Mouse (Mus musculus) fat pad, adult 2 months (tissue): ENCODE results near the gene Rhou.

Experiments used
- DNase-seq: peaks from one replicate; pipeline ENCODE4 v3.0.0-alpha.2; 2011; ENCODE audit warnings: low read depth, low spot score; ENCODE audit errors: extremely low read depth

The Rhou gene

DNA sequence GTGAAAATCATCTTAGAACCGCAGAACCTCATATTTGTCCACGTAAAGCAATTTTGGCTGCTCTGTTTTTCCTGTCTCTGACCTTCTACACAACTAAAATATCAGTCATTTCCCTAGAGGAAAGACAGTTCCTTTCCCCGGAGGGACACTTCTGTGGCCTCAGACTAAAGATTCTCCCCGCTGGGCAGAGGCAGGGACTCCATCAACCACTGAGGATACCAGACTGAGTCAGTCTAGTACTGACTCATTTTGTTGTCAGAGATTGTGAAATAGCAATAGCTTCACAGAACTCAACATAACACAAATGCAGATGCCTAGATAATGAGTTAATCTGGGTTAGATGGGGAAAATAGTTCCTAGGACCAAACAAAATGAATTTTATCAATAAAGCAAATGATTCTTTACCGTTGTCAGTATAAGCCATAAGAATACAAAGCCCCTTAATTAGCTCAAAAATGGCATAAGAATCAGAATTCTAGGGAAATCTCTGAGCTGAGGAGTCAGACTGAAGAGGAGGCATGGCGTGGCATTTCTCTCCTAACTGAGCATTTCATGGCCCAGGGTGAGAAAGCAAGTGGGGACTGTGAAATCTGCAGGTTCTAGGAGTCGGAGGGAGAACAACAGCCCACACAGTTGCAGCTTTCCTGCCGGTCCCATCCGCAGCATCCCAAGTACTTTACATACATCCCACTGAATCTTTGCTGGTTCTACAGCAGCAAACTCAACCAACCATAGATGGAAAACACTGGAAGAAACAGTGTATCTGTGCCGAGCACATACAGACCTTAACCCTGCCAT lies 38.6 kb downstream of the Rhou start:
- no peak for DNase-seq

DNA sequence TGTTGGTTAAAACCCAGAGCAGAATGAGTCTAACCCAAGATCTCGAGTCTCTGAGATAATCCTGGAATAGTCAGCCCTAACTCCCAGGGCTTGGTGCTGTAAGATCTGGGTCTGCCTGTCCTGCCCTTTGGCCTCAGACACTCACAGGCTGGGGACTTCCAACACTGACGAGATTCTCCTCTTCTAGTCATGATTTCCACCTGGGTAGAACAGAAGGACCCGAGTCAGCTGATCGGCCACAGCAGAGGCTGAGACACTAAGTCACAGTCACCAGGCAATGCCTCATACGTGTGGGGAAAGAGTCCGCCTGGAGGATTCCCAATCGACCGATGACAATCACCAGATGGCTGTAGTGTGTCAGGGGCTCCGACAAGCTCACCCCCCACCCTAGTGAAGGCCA lies 42.4 kb downstream of the Rhou start:
- no peak for DNase-seq

DNA sequence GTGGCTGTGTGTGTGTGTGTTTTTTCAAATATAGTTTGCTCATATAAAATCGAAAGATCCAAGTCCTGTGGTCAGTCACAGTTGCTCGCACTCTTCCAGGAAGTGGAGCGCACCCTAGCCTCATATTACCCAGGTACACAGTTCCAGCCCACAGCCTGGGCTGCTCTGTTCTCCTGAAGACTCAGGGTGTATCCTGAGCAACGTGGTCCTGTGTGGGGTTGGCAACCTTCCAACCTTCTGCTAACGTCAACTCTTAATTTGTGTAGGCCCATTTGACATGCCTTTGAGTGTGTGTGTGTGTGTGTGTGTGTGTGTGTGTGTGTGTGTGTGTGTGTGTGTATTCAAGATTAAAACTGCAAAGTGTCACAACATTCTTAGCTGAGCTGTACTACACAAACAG lies 43.6 kb downstream of the Rhou start:
- DNase-seq: no peak

DNA sequence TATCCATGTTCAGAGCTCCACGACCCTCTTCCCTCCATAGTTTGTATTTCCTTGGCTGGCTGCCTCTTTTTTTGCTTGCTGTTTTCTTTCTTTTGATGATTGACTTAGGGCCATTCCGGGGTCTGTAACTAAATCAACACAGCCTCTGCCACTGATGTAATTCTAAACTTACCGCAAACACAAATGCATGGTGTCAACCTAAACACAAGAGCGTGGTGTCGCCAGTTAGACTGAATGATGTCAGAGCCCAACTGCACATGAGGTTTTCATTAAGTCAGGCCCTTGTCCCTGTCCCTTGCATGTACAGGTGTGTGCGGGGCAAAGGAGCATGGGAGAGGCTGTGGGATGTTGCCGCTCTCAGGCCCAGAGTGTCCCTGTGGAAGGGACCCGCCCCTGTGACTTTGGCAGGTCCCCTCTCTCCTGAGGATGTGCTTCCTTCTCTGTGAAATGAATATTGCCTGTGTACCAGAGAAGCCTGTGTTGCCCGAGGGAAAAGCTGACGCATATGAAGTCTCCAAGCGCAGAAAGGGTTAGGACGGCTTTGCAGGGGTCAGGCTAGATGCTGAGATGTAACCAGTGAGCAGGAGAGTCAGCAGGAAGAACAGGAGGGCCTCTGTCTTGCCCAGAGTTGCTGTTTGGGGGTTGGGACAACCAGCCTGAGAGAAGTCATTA lies 46.8 kb downstream of the Rhou start:
- no peak for DNase-seq

DNA sequence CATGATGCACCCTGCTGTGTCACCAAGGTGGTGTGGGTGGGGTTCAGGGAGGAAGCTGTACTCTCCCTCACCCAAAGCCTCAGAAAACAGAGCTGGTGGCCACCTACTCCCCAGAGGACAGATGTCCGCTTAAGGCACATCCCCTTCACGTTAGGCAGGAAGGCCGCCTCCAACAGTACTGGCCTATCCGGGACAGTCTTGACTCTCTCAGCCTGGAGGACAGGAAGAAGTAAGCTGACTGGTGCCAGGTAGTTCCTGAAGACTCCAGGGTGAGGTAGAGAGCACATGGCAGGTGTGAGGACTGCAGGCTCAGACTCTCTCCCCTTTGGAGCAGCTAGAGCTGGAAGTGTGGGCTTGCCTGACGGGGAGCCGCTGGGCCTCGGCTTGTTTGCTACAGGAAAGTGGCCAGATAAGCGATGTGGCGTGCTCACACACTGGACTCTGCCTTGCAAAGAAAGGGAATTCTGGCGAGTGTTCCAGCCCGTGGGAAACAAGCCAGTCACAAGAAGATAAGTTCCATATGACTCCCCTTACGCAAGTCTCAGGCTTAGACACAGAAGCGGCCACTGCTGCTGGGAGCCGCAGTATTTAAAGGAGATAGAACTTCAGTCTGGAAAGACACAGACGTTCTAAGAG lies 48.3 kb downstream of the Rhou start:
- no peak for DNase-seq

DNA sequence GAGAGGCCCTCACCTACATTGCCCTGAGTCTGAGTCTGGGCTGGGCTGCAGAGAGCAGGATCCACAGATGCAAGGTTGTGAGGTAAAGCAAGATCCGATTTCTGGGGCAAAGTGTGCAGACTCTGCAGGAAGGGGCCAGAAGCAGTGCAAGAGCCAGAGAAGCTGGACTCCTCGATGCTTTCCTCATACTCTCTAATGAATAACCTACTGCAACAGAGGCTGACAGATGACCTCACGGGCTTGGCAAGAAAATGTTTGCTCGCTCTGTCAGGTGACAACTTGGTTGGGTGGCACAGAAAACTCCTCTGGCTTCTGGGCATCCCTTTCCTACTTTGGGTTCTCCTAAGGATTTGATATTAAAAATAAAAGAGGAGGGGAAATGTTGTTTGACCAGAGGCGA lies 51.6 kb downstream of the Rhou start:
- DNase-seq: no peak

DNA sequence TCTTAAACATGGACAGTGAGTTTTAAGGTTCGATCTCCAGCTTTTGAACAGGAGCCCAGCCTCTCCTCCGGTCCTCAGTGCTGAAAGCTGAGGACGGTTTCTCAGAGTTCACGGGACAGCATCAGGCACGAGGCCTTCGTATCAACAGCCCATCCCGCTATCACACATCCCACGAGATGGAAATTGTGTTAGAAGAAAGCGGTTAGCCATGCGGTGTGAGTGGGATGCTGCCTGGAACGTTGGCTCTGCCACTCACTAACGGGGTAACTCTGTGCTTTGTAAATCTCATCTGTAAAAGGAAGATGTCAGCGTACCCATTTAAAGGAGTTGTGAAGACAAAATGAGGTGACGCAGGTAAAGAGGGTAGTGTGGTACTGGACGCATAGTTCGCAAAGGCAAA lies 53.4 kb downstream of the Rhou start:
- no peak for DNase-seq

DNA sequence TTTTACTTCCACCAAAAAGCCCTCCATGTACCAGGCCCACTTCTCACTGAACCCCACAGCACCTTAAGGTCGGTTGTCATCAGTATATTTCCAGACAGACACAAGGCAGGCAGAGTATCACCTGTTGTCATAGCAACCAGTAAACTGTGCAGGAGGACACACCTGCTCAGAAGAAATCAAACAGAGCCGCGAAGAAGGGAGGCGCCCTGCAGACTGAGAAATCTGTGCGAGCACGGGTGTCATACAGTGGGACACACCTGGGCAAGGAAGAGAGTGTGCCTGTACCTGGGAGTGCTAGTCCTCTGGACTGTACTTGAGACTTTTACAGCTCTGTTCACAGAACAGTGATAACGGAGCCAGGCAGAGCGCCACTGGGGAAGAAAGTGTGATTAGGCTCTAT lies 55.0 kb downstream of the Rhou start:
- no peak for DNase-seq

DNA sequence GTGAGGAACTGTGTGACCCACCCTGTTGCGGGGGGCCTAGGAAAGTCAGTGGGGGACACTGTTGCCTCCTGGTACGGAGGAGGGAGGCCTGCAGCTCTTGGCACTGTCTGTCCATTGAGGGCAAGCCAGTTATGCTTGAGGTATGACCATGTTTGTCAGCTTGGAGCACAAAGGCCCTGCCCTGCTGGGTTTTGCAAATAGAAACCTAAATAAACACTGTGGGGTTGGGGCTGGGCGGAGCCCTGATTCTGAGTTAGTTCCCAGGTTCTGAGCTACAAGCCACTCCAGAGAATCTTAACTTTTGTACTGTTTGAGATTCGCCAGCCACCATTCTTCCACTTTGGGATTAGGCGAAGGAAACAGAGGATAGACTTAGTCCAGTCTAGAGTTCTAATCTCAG lies 56.6 kb downstream of the Rhou start:
- DNase-seq: no peak
